Mouse (Mus musculus) lung, adult 2 months (tissue): ENCODE measurements around the gene Wfikkn1. TPM values are rescaled to one million over a fixed set of nuclear protein-coding genes. Genes with fewer than 3 reads are reported as not detected.

ENCODE experiments used
- DNase-seq: peaks from one replicate; pipeline ENCODE4 v3.0.0; 2022
- H3K4me1 ChIP-seq: fragments of 200-500 bp; 2 replicates; pipeline ENCODE4 v1.6.1; 2011; ENCODE audit warnings: low read length; ENCODE audit not compliant: control insufficient read depth, insufficient read depth
- H3K4me3 ChIP-seq: fragments of 200-500 bp; replicated peaks from 2 replicates; pipeline ENCODE3; 2011; ENCODE audit warnings: low read depth, mild to moderate bottlenecking, control low read depth, low read length; ENCODE audit errors: extremely low read depth
- CTCF ChIP-seq: fragments of 200-500 bp; IDR thresholded peaks from 2 replicates; pipeline ENCODE4 v1.5.1; 2011; ENCODE audit warnings: mild to moderate bottlenecking, low read length, control low read depth; ENCODE audit not compliant: insufficient read depth
- POLR2A ChIP-seq: fragments of 200-500 bp; IDR thresholded peaks from 2 replicates; pipeline ENCODE4 v1.6.1; 2011; ENCODE audit warnings: low read depth, mild to moderate bottlenecking, control low read depth, low read length, borderline replicate concordance; ENCODE audit errors: extremely low read depth
- WGBS: fragments of 180-500 bp; shearing (Covaris S2); methylation state at CpG from one replicate; pipeline ENCODE4 v1.1.7; 2018; 5-methylcytosine and 5-hydroxymethylcytosine counted together
- polyA plus RNA-seq: library from polyadenylated mRNA; depleted of rRNA; stranded (reverse); fragments of >200 nt; gene quantifications from 2 replicates; pipeline ENCODE4 v1.2.3, GENCODE M21; 2012; rRNA removed

The Wfikkn1 gene
- polyA plus RNA-seq, 1 experiment: 1.4 TPM

- 2% methylated on average over 32 of the region's 32 CpGs for WGBS
- H3K4me1 ChIP-seq: peaks cover 23% of the 10 kb centered on the region
- H3K4me3 ChIP-seq: peak within 1 kb of the TSS; percentile 95
- DNase-seq: peak; percentile 73
- TF ChIP-seq CTCF (0 out of 2 replicates have a peak, but pooled peaks have one; percentile 14), POLR2A (peak; percentile 56; the same call in 1 of the 2 replicates)
Observed at GRCm38 (mm10) chr17:25828712-25829557, 51.7 kb downstream of the Wfikkn1 start, which contains the start of gene Jmjd8. TSS of gene Jmjd8 (plus strand) at chr17:25828867.

GRCm38 (mm10) chr17:25828223-25828594, 52.4 kb downstream of the Wfikkn1 start:
- TF ChIP-seq CTCF: no peak
- TF ChIP-seq POLR2A: no peak
- peak overlapping the region; percentile 95 for H3K4me3 ChIP-seq
- H3K4me1 ChIP-seq: peaks cover 23% of the 10 kb centered on the region
- DNase-seq: no peak
- WGBS: 76% methylated on average over 8 of the region's 8 CpGs

Other genes starting within 250 kb of the Wfikkn1 start
- gene Gng13, start 163.7 kb downstream of the Wfikkn1 start, polyA plus RNA-seq: 0.36 TPM in 1 of 2 replicates, not detected in the other
- gene Chtf18, start 153.4 kb downstream of the Wfikkn1 start, polyA plus RNA-seq: 3.0 and 4.2 TPM in 2 replicates
- gene Rpusd1, start 153.2 kb downstream of the Wfikkn1 start, polyA plus RNA-seq: 40.1 and 45.0 TPM in 2 replicates
- 0.23 and 0.25 TPM in 2 replicates for gene Mslnl, start 144.8 kb downstream of the Wfikkn1 start, polyA plus RNA-seq
- gene Msln, start 126.5 kb downstream of the Wfikkn1 start, polyA plus RNA-seq: 71.2 and 78.4 TPM in 2 replicates
- 13.1 and 20.1 TPM in 2 replicates for gene Narfl, start 107.1 kb downstream of the Wfikkn1 start, polyA plus RNA-seq
- gene Haghl, start 95.2 kb downstream of the Wfikkn1 start, polyA plus RNA-seq: 48.9 and 56.2 TPM in 2 replicates
- 14.0 and 15.6 TPM in 2 replicates for gene Ccdc78, start 94.3 kb downstream of the Wfikkn1 start, polyA plus RNA-seq
- 114 and 128 TPM in 2 replicates for gene Fam173a, start 88.0 kb downstream of the Wfikkn1 start, polyA plus RNA-seq
- 0.41 TPM in 1 of 2 replicates, not detected in the other for gene AC134908.4, start 85.2 kb downstream of the Wfikkn1 start, polyA plus RNA-seq
- gene Metrn, start 83.7 kb downstream of the Wfikkn1 start, polyA plus RNA-seq: 40.3 and 44.9 TPM in 2 replicates
- gene Fbxl16, start 71.8 kb downstream of the Wfikkn1 start, polyA plus RNA-seq: 4.0 and 5.0 TPM in 2 replicates
- gene Wdr24, start 57.2 kb downstream of the Wfikkn1 start, polyA plus RNA-seq: 29.4 and 34.3 TPM in 2 replicates
- gene Jmjd8, start 52.0 kb downstream of the Wfikkn1 start, polyA plus RNA-seq: 55.1 and 65.2 TPM in 2 replicates
- 131 and 160 TPM in 2 replicates for gene Stub1, start 47.5 kb downstream of the Wfikkn1 start, polyA plus RNA-seq
- gene Rhbdl1, start 43.6 kb downstream of the Wfikkn1 start, polyA plus RNA-seq: 9.1 and 14.1 TPM in 2 replicates
- gene Gm20683, start 39.1 kb downstream of the Wfikkn1 start, polyA plus RNA-seq: 29.1 and 36.2 TPM in 2 replicates
- gene Rhot2, start 36.0 kb downstream of the Wfikkn1 start, polyA plus RNA-seq: 59.6 and 61.2 TPM in 2 replicates
- gene Wdr90, start 19.4 kb downstream of the Wfikkn1 start, polyA plus RNA-seq: 35.7 and 40.3 TPM in 2 replicates
- 22.7 and 31.1 TPM in 2 replicates for gene Mcrip2, start 12.1 kb downstream of the Wfikkn1 start, polyA plus RNA-seq
- gene Mettl26, start 5.8 kb downstream of the Wfikkn1 start, polyA plus RNA-seq: 78.1 and 103 TPM in 2 replicates
- 40.2 and 62.6 TPM in 2 replicates for gene Rab40c, start 38.9 kb upstream of the Wfikkn1 start, polyA plus RNA-seq
- gene Pigq, start 64.1 kb upstream of the Wfikkn1 start, polyA plus RNA-seq: 107 and 131 TPM in 2 replicates
- 24.4 and 37.5 TPM in 2 replicates for gene Nhlrc4, start 64.1 kb upstream of the Wfikkn1 start, polyA plus RNA-seq
- gene A930017K11Rik, start 71.7 kb upstream of the Wfikkn1 start, polyA plus RNA-seq: not detected in 2 replicates
- 45.9 and 49.7 TPM in 2 replicates for gene Capn15, start 104.9 kb upstream of the Wfikkn1 start, polyA plus RNA-seq
- gene Rab11fip3, start 188.7 kb upstream of the Wfikkn1 start, polyA plus RNA-seq: 41.3 and 46.5 TPM in 2 replicates
- gene Decr2, start 209.5 kb upstream of the Wfikkn1 start, polyA plus RNA-seq: 12.1 and 16.7 TPM in 2 replicates
- 5.4 and 7.5 TPM in 2 replicates for gene Nme4, start 214.7 kb upstream of the Wfikkn1 start, polyA plus RNA-seq
- gene Tmem8, start 232.4 kb upstream of the Wfikkn1 start, polyA plus RNA-seq: 60.0 and 65.3 TPM in 2 replicates
- 43.4 and 46.7 TPM in 2 replicates for gene Mrpl28, start 242.6 kb upstream of the Wfikkn1 start, polyA plus RNA-seq